Mouse (Mus musculus) neural tube, embryonic 14.5 days (tissue): Measurements from ENCODE around the gene Ptgis. TPM values are rescaled to one million over a fixed set of nuclear protein-coding genes. Genes with fewer than 3 reads are reported as not detected.

Source experiments
- ATAC-seq: fragments of 200-750 bp; cut with Nextera tagmentation; 2 replicates; pipeline ENCODE4 v1.8.0; 2017; ENCODE audit warnings: low read depth, mild to moderate bottlenecking, moderate TSS enrichment, moderate library complexity
- H3K27ac ChIP-seq: fragments of 300-500 bp; sonication (generic); 2 replicates; pipeline ENCODE4 v1.5.1; 2014; ENCODE audit warnings: low read depth, mild to moderate bottlenecking, control low read depth, low read length, moderate library complexity, mixed read lengths
- H3K27me3 ChIP-seq: fragments of 300-500 bp; sonication (generic); 2 replicates; pipeline ENCODE4 v1.6.1; 2014; ENCODE audit warnings: low read length; ENCODE audit not compliant: control insufficient read depth, insufficient read depth
- H3K36me3 ChIP-seq: fragments of 300-500 bp; sonication (generic); 2 replicates; pipeline ENCODE4 v1.6.1; 2014; ENCODE audit warnings: low read length, mixed read lengths; ENCODE audit not compliant: control insufficient read depth, insufficient read depth
- H3K4me1 ChIP-seq: fragments of 300-500 bp; sonication (generic); 2 replicates; pipeline ENCODE4 v1.6.1; 2014; ENCODE audit warnings: low read length; ENCODE audit not compliant: control insufficient read depth, insufficient read depth
- H3K4me2 ChIP-seq: fragments of 300-500 bp; sonication (generic); 2 replicates; pipeline ENCODE4 v1.6.1; 2014; ENCODE audit warnings: mild to moderate bottlenecking, low read depth, low read length, control low read depth
- H3K4me3 ChIP-seq: fragments of 300-500 bp; sonication (generic); 2 replicates; pipeline ENCODE4 v1.5.1; 2014; ENCODE audit warnings: low read depth, low read length, control low read depth, mixed read lengths
- H3K9ac ChIP-seq: fragments of 300-500 bp; sonication (generic); replicated peaks from 2 replicates; pipeline ENCODE4 v1.6.1; 2014; ENCODE audit warnings: low read depth, mild to moderate bottlenecking, control low read depth, low read length, mixed read lengths
- H3K9me3 ChIP-seq: fragments of 300-500 bp; sonication (generic); 2 replicates; pipeline ENCODE4 v1.6.1; 2016; ENCODE audit warnings: low read length; ENCODE audit not compliant: control insufficient read depth
- WGBS: fragments of 180-500 bp; shearing (Covaris S2); extraction: QIAGEN DNeasy Blood & Tissue Kit; methylation state at CpG from one replicate; pipeline ENCODE4 v1.1.7; 2014; 5-methylcytosine and 5-hydroxymethylcytosine counted together
- polyA plus RNA-seq: library from polyadenylated mRNA; unstranded; fragments of >200 nt; fragmentation: Nextera tagmentation; extraction: Ambion mirVana; gene quantifications from 2 replicates; pipeline ENCODE4 v1.2.1, GENCODE M21; 2014

Ptgis gene
- polyA plus RNA-seq, 1 experiment from 2014 or later = 1.9 TPM

DNA sequence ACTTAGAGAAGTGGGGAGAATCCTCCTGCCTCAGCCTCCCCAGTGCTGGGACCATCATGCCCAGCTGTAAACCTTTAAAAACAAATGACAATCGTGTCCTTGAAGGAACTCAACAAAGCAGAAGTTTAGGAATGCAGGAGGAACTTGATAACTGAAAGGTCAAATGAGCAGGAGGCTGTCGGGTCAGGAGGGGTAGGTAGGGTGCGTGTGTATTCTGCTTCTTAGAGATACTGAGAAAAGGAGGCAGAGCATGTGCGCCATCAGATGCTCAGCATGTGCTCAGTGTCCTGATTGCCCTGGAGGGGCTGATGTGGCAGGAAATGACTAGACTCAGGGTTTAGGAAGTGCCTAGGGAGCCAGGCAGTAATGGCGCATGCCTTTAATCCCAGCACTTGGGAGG lies 13.1 kb upstream of the Ptgis start:
- H3K9ac ChIP-seq = no peak overlapping the region
- H3K36me3 ChIP-seq = no peaks in the 10 kb centered on the region
- no peak overlapping the region for H3K4me2 ChIP-seq
- ATAC-seq = no peak
- H3K27me3 ChIP-seq = no peaks in the 10 kb centered on the region
- H3K27ac ChIP-seq = no peak overlapping the region
- no peak overlapping the region for H3K4me3 ChIP-seq
- H3K9me3 ChIP-seq = no peaks in the 10 kb centered on the region
- H3K4me1 ChIP-seq = no peaks in the 10 kb centered on the region
- 89% methylated on average over 5 of the region's 5 CpGs for WGBS

DNA sequence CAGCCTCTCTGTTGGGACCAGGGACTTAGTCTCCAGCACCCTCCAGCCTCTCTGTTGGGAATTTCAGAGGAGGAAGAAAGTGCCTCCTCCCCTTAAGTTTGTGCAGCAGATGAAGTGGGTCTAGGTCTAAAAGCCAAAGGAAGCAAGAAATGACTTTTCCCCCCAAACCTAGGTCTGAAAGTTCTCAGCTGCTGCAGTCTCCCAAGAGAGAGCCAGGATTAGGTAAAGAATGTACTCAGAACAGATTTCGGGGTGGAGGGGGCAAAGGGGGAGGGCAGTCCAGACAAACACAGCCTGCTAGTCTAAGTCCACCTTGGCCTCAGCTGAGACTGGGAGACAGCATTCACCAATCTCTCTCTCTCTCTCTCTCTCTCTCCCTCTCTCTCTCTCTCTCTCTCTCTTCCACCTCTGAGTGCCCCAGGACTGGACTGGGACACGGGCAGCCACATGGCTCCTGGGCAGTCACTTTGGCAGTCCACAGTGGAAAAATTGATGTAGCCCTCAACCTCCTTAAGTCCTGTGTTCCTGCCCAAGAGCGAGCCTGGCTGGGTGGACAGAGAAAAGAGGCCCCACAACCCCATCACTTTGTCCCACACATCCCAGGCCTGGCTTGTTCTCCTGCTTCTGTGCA lies 11.8 kb upstream of the Ptgis start:
- Histone ChIP-seq H3K4me3 (no peak overlapping the region), H3K36me3 (no peaks in the 10 kb centered on the region), H3K4me2 (no peak overlapping the region), H3K27ac (no peak overlapping the region), H3K27me3 (no peaks in the 10 kb centered on the region), H3K9me3 (no peaks in the 10 kb centered on the region), H3K9ac (no peak overlapping the region), H3K4me1 (no peaks in the 10 kb centered on the region)
- 64% methylated on average over 3 of the region's 3 CpGs for WGBS
- no peak for ATAC-seq

GRCm38 (mm10) chr2:167250736-167251337 lies 10.4 kb upstream of the Ptgis start:
- Histone ChIP-seq H3K9me3 (no peaks in the 10 kb centered on the region), H3K4me3 (no peak overlapping the region), H3K4me2 (no peak overlapping the region), H3K4me1 (no peaks in the 10 kb centered on the region), H3K36me3 (no peaks in the 10 kb centered on the region), H3K27me3 (no peaks in the 10 kb centered on the region), H3K27ac (no peak overlapping the region), H3K9ac (no peak overlapping the region)
- WGBS = 36% methylated on average over 7 of the region's 7 CpGs
- no peak for ATAC-seq

DNA sequence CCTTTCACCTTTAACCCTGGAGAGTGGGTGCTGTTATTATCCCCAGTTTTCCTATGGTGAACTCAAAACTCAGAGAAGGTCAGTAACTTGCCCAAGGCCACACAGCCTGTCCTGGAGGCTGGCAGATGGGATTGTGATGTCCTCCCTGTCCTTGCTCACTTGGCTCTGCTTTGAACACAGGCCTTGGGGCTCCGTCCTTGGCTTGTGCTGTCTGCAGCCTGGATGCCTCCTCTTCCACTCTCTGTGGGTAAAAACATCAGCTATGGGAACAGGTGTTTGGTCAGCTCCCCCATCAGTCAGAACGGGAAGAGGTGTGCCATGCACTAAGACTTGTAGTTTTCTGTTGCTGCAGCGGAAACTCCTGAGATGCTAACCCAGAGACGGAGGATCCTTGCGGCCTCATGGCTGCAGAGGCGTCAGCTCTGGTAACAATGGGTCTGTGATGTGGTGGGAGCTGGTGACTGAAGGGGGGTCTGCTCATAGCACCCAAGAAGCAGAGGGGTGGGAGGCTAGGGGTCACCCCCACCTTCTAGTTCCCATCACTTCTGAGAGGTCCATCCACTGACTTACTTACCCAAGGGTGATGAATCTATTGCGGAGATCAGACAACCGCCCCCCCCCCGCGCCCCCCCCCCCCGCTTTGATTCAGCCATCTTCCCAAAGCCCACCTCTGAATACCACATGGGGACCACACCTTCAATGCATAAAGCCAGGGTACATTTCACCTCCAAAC lies 9.8 kb upstream of the Ptgis start:
- 48% methylated on average over 10 of the region's 11 CpGs for WGBS
- no peak for ATAC-seq
- Histone ChIP-seq H3K4me2 (no peak overlapping the region), H3K36me3 (no peaks in the 10 kb centered on the region), H3K9me3 (no peaks in the 10 kb centered on the region), H3K27ac (no peak overlapping the region), H3K9ac (no peak overlapping the region), H3K4me3 (no peak overlapping the region), H3K27me3 (no peaks in the 10 kb centered on the region), H3K4me1 (no peaks in the 10 kb centered on the region)

GRCm38 (mm10) chr2:167249591-167249990 lies 9.2 kb upstream of the Ptgis start:
- Histone ChIP-seq H3K4me1 (no peaks in the 10 kb centered on the region), H3K27ac (no peak overlapping the region), H3K27me3 (no peaks in the 10 kb centered on the region), H3K9ac (no peak overlapping the region), H3K9me3 (no peaks in the 10 kb centered on the region), H3K36me3 (no peaks in the 10 kb centered on the region), H3K4me2 (no peak overlapping the region), H3K4me3 (no peak overlapping the region)
- 67% methylated on average over 3 of the region's 3 CpGs for WGBS
- no peak for ATAC-seq

DNA sequence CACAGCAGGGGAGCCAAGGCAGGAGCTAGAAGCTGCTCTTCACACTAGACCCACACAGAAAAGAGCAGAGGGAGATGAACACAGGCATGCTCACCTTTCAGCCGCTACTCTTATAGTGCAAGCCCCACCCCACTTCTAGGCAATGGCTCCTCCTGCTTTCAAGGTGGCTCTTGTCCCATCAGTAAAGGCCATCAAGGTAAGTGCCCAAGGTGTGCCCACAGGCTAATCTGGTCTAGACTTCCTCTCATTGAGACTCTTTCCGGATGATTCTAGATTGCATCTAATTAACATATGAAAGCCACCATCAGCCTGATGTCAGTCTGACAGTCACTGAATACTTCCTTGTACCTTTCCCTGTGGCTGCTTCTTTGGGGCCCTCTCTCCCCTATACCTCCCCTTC lies 7.4 kb upstream of the Ptgis start:
- no peaks in the 10 kb centered on the region for H3K4me1 ChIP-seq
- 45% methylated on average over 2 of the region's 2 CpGs for WGBS
- H3K36me3 ChIP-seq = no peaks in the 10 kb centered on the region
- no peak for ATAC-seq
- no peak overlapping the region for H3K9ac ChIP-seq
- no peaks in the 10 kb centered on the region for H3K27me3 ChIP-seq
- H3K27ac ChIP-seq = no peak overlapping the region
- H3K9me3 ChIP-seq = no peaks in the 10 kb centered on the region
- no peak overlapping the region for H3K4me3 ChIP-seq
- no peak overlapping the region for H3K4me2 ChIP-seq

GRCm38 (mm10) chr2:167246704-167247103 lies 6.3 kb upstream of the Ptgis start:
- no peaks in the 10 kb centered on the region for H3K4me1 ChIP-seq
- no peak overlapping the region for H3K4me3 ChIP-seq
- no peak overlapping the region for H3K4me2 ChIP-seq
- H3K36me3 ChIP-seq = no peaks in the 10 kb centered on the region
- H3K27ac ChIP-seq = no peak overlapping the region
- WGBS = 80% methylated on average over 7 of the region's 7 CpGs
- no peak overlapping the region for H3K9ac ChIP-seq
- H3K27me3 ChIP-seq = no peaks in the 10 kb centered on the region
- no peaks in the 10 kb centered on the region for H3K9me3 ChIP-seq
- no peak for ATAC-seq

GRCm38 (mm10) chr2:167244892-167245291 lies 4.5 kb upstream of the Ptgis start:
- ATAC-seq = no peak
- H3K4me1 ChIP-seq = peaks cover 5% of the 10 kb centered on the region; the same call in 1 of the 2 replicates
- no peak overlapping the region for H3K27ac ChIP-seq
- H3K4me2 ChIP-seq = no peak overlapping the region
- H3K27me3 ChIP-seq = no peaks in the 10 kb centered on the region
- WGBS = 79% methylated on average over 4 of the region's 4 CpGs
- no peak overlapping the region for H3K4me3 ChIP-seq
- no peaks in the 10 kb centered on the region for H3K36me3 ChIP-seq
- H3K9me3 ChIP-seq = no peaks in the 10 kb centered on the region
- H3K9ac ChIP-seq = no peak overlapping the region

- no peaks in the 10 kb centered on the region for H3K36me3 ChIP-seq
- no peaks in the 10 kb centered on the region for H3K27me3 ChIP-seq
- no peak overlapping the region for H3K4me3 ChIP-seq
- no peak for ATAC-seq
- H3K27ac ChIP-seq = no peak overlapping the region
- H3K4me1 ChIP-seq = peaks cover 5% of the 10 kb centered on the region; the same call in 1 of the 2 replicates
- 96% methylated on average over 4 of the region's 4 CpGs for WGBS
- no peak overlapping the region for H3K4me2 ChIP-seq
- no peaks in the 10 kb centered on the region for H3K9me3 ChIP-seq
- no peak overlapping the region for H3K9ac ChIP-seq
These were observed 3.6 kb upstream of the Ptgis start for GRCm38 (mm10) chr2:167243831-167244563.
